Mouse (Mus musculus) lung, postnatal 0 days (tissue): ENCODE data around the gene Ndufb2. TPM values are rescaled to one million over a fixed set of nuclear protein-coding genes. Genes with fewer than 3 reads are reported as not detected.

Experiments
- ATAC-seq: fragments of 200-750 bp; cut with Nextera tagmentation; 2 replicates; pipeline ENCODE4 v1.8.0; 2017; ENCODE audit warnings: moderate library complexity
- DNase-seq: peaks from one replicate; pipeline ENCODE4 v3.0.0-alpha.2; 2016; ENCODE audit warnings: low spot score
- H3K27ac ChIP-seq: fragments of 300-500 bp; sonication (generic); 2 replicates; pipeline ENCODE4 v1.5.1; 2014; ENCODE audit warnings: antibody characterized with exemption, mild to moderate bottlenecking, low read length, mixed read lengths
- H3K27me3 ChIP-seq: fragments of 300-500 bp; sonication (generic); replicated peaks from 2 replicates; pipeline ENCODE4 v1.6.1; 2014; ENCODE audit warnings: low read length, mixed read lengths; ENCODE audit not compliant: insufficient read depth
- H3K36me3 ChIP-seq: fragments of 300-500 bp; sonication (generic); 2 replicates; pipeline ENCODE4 v1.6.1; 2014; ENCODE audit warnings: low read length, mixed read lengths; ENCODE audit not compliant: insufficient read depth
- H3K4me1 ChIP-seq: fragments of 300-500 bp; sonication (generic); 2 replicates; pipeline ENCODE4 v1.6.1; 2014; ENCODE audit warnings: antibody characterized with exemption, low read depth, low read length, mixed read lengths; ENCODE audit not compliant: insufficient read depth
- H3K4me2 ChIP-seq: fragments of 300-500 bp; sonication (generic); replicated peaks from 2 replicates; pipeline ENCODE4 v1.6.1; 2014; ENCODE audit warnings: low read depth, mild to moderate bottlenecking, low read length, moderate library complexity, mixed read lengths
- H3K4me3 ChIP-seq: fragments of 300-500 bp; sonication (generic); 2 replicates; pipeline ENCODE4 v1.5.1; 2014; ENCODE audit warnings: low read depth, low read length
- H3K9ac ChIP-seq: fragments of 300-500 bp; sonication (generic); replicated peaks from 2 replicates; pipeline ENCODE4 v1.6.1; 2014; ENCODE audit warnings: low read depth, mild to moderate bottlenecking
- H3K9me3 ChIP-seq: fragments of 300-500 bp; sonication (generic); 2 replicates; pipeline ENCODE4 v1.6.1; 2016; ENCODE audit warnings: low read length, mixed read lengths
- CTCF ChIP-seq: IDR thresholded peaks from 2 replicates; pipeline ENCODE4 v1.5.1; 2016; ENCODE audit warnings: antibody characterized with exemption, mild to moderate bottlenecking
- EP300 ChIP-seq: IDR thresholded peaks from 2 replicates; pipeline ENCODE4 v1.6.1; 2016; ENCODE audit warnings: antibody characterized with exemption, mild to moderate bottlenecking, control low read depth
- WGBS: fragments of 180-500 bp; shearing (Covaris S2); extraction: QIAGEN DNeasy Blood & Tissue Kit; methylation state at CpG from one replicate; pipeline ENCODE4 v1.1.7; 2014; 5-methylcytosine and 5-hydroxymethylcytosine counted together
- polyA plus RNA-seq: library from polyadenylated mRNA; unstranded; fragments of >200 nt; fragmentation: Nextera tagmentation; extraction: Ambion mirVana; gene quantifications from 2 replicates; pipeline ENCODE4 v1.2.1, GENCODE M21; 2015

The Ndufb2 gene
- 267 and 287 TPM in 2 replicates for polyA plus RNA-seq

- whole genome bisulfite sequencing: 2% methylated on average over 56 of the region's 56 CpGs
- Histone ChIP-seq H3K9me3 (no peaks in the 10 kb centered on the region), H3K36me3 (peaks cover 2% of the 10 kb centered on the region; the same call in 1 of the 2 replicates), H3K4me3 (peak within 1 kb of the TSS; percentile 87), H3K27ac (peak within 1 kb of the TSS; percentile 79), H3K4me2 (peak within 1 kb of the TSS; percentile 71), H3K9ac (peak within 1 kb of the TSS; percentile 82), H3K4me1 (peaks cover 6% of the 10 kb centered on the region), H3K27me3 (no peaks in the 10 kb centered on the region)
- TF ChIP-seq CTCF (no peak), EP300 (no peak)
- ATAC-seq: peak; percentile 99
- DNase-seq: peak; percentile 96
Observed at GRCm38 (mm10) chr6:39592401-39593214, at the start of gene Ndufb2. TSS of gene Ndufb2 (plus strand) at chr6:39592574.

- peak; percentile 81 for ATAC-seq
- peaks cover 14% of the 10 kb centered on the region for H3K4me1 ChIP-seq
- DNase-seq: peak; percentile 93
- no peaks in the 10 kb centered on the region for H3K27me3 ChIP-seq
- H3K9me3 ChIP-seq: no peaks in the 10 kb centered on the region
- no peak overlapping the region; the same call in 1 of the 2 replicates for H3K4me2 ChIP-seq
- TF ChIP-seq EP300 (peak; percentile 26; the same call in 1 of the 2 replicates), CTCF (no peak)
- WGBS: 18% methylated on average over 15 of the region's 15 CpGs
- H3K9ac ChIP-seq: no peak overlapping the region
- H3K27ac ChIP-seq: peak overlapping the region; percentile 73
- no peak overlapping the region for H3K4me3 ChIP-seq
- no peaks in the 10 kb centered on the region for H3K36me3 ChIP-seq
Observed at GRCm38 (mm10) chr6:39542631-39543597, 49.5 kb upstream of the Ndufb2 start.

DNA sequence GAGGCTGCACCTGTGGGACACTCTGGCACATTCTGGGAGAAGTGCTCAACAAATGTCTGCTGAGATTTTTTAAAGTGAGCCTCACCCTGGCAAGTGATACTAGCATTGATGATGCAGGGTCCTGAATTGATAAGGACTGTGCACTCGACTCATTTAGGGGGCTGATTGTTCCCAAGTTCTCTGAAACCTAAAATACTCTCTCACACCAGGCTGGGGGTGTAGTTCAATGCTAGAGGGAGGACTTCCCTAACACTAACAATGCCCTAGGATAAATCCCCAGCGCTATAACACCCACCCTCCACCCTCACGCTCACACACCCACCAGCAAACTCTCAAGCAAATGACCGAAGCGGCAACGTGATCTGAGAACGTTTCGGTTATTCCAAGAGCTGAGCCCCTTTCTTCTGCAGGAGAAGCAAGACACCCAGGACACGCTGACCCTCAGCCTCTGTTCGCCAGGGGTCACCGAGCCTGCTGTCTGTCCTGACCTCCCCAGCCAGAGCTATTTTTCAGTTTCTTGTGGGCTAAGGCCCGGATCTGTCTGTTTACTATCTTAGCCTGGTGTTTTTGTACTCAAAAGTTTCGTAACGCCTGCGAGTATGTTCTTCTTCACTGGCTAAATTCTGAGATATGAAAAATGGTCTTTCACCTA is 48.5 kb upstream of the Ndufb2 start:
- WGBS: 50% methylated on average over 15 of the region's 15 CpGs
- DNase-seq (peak; percentile 66), ATAC-seq (peak; percentile 25)
- Histone ChIP-seq H3K4me1 (peaks cover 14% of the 10 kb centered on the region), H3K36me3 (no peaks in the 10 kb centered on the region), H3K9me3 (no peaks in the 10 kb centered on the region), H3K4me3 (no peak overlapping the region), H3K9ac (no peak overlapping the region), H3K27ac (peak overlapping the region; percentile 73), H3K27me3 (no peaks in the 10 kb centered on the region), H3K4me2 (peak overlapping the region; percentile 22; the same call in 1 of the 2 replicates)
- peak; percentile 25; the same call in 1 of the 2 replicates for TF ChIP-seq EP300
- no peak for TF ChIP-seq CTCF

GRCm38 (mm10) chr6:39545474-39545873 is 46.9 kb upstream of the Ndufb2 start:
- no peaks in the 10 kb centered on the region for H3K36me3 ChIP-seq
- ATAC-seq: no peak
- H3K4me3 ChIP-seq: no peak overlapping the region
- H3K27me3 ChIP-seq: no peaks in the 10 kb centered on the region
- no peak overlapping the region for H3K27ac ChIP-seq
- no peak for DNase-seq
- H3K4me1 ChIP-seq: peaks cover 9% of the 10 kb centered on the region
- no peak overlapping the region for H3K9ac ChIP-seq
- 91% methylated on average over 7 of the region's 7 CpGs for WGBS
- no peak overlapping the region for H3K4me2 ChIP-seq
- no peaks in the 10 kb centered on the region for H3K9me3 ChIP-seq
- TF ChIP-seq CTCF: no peak
- TF ChIP-seq EP300: no peak

DNA sequence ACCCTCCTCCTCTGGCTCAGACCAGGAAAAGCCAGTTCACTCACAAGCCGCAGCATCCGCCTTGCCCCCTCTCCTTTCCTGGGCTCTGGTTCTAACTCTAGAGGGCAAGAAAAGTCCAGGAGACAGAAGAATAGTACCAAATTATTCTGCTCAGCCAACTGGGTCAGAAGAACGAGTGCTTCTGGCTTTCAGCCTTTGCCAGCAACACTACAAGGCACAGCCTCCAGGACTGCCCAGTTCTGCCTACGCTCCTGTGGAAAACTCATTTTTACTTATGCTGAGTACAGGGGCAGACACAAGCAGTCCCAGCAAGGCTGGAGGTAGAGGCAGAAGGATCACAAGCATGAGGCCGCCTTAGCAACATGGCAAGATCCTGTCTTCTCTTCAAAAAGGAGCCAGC is 44.3 kb upstream of the Ndufb2 start:
- Histone ChIP-seq H3K4me3 (no peak overlapping the region), H3K4me1 (peaks cover 1% of the 10 kb centered on the region), H3K27me3 (no peaks in the 10 kb centered on the region), H3K9me3 (no peaks in the 10 kb centered on the region), H3K27ac (no peak overlapping the region), H3K9ac (no peak overlapping the region), H3K4me2 (no peak overlapping the region), H3K36me3 (no peaks in the 10 kb centered on the region)
- DNase-seq (no peak), ATAC-seq (no peak)
- no peak for TF ChIP-seq EP300
- TF ChIP-seq CTCF: no peak
- WGBS: 63% methylated on average over 5 of the region's 5 CpGs
